17 mouse cellular contexts compared by ENCODE assay signal in the genomic region with DNA sequence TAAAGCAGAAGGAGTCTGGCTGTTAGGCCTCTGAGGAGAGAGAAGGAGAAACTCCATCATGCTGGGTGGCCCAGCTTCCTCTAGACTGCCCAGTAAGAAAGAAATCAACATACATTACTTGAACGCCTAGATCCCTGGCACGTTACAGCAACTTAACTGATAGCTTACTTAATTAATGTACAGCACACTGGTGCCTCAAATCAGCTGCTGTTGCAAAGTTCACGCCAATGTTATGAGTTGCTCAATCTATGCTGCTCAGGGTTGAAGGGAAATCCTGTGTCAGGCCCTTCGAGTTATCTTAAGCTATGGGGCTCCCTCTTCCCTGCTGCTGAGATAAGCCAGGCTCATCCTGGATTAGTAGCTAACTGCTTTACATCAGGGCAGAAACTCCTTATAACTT. TPM values are rescaled to one million over a fixed set of nuclear protein-coding genes. Genes with fewer than 3 reads are reported as not detected.
DNase-seq lines count a peak whose midpoint lies in the region; ATAC-seq lines count a peak whose summit lies in the region.
"Had no signal": no experiment of that assay in that cellular context is flagged by ENCODE, and none has a peak within 500 bp of the region (broad histone marks: within the 10 kb centered on the region; RNA-seq: fewer than 3 reads in every experiment).

No protein-coding gene starts in this region.

- no peak overlapping the region for H3K4me3 ChIP-seq in heart, embryonic 14.5 days (ENCODE audit: control insufficient read depth in 1 of 2, insufficient read depth in 1 of 2, low read depth in 1 of 2, low read length in 2 of 2)
- H3K4me3 ChIP-seq in intestine, embryonic 14.5 days (ENCODE audit: low read depth, low read length): no peak overlapping the region
- H3K4me3 ChIP-seq in midbrain, embryonic 16.5 days (ENCODE audit: low read depth, low read length): no peak overlapping the region
- H3K4me3 ChIP-seq: forebrain, embryonic 12.5 days; hindbrain, embryonic 10.5 days; midbrain, embryonic 12.5 days had no signal

- intact Hi-C loops in heart, postnatal 25 days (cut with DNase I): loop anchor here (5.0 kb wide), 1 partner anchor 153 kb away; no protein-coding TSS in a partner anchor

- peak overlapping the region in 1 of 2 experiments; percentile 54; a peak in 2 of 4 replicates for H3K27ac ChIP-seq in heart, embryonic 14.5 days (replicated peaks in 1 of 2; ENCODE audit: control insufficient read depth in 1 of 2, insufficient read depth in 1 of 2, low read depth in 2 of 2, low read length in 2 of 2)
- peak overlapping the region; percentile 65 for H3K27ac ChIP-seq in intestine, embryonic 14.5 days (ENCODE audit: low read depth)
- H3K27ac ChIP-seq in midbrain, embryonic 16.5 days (ENCODE audit: low read length): no peak overlapping the region
- H3K27ac ChIP-seq: forebrain, embryonic 12.5 days; hindbrain, embryonic 10.5 days; macrophage; midbrain, embryonic 12.5 days had no signal

- WGBS in heart, embryonic 14.5 days: 10% methylated on average over 4 of the region's 4 CpGs
- WGBS in intestine, embryonic 14.5 days: 28% methylated on average over 4 of the region's 4 CpGs
- 65% methylated on average over 4 of the region's 4 CpGs for WGBS in midbrain, embryonic 16.5 days

- no peak overlapping the region for H3K9ac ChIP-seq in heart, embryonic 14.5 days (ENCODE audit: low read length)
- no peak overlapping the region for H3K9ac ChIP-seq in intestine, embryonic 14.5 days (ENCODE audit: low read length)
- no peak overlapping the region for H3K9ac ChIP-seq in midbrain, embryonic 16.5 days (ENCODE audit: low read depth, low read length)
- H3K9ac ChIP-seq: forebrain, embryonic 12.5 days; midbrain, embryonic 12.5 days had no signal

- peaks cover 10 to 14% of the 10 kb centered on the region in 2 experiments; a peak in 3 of 4 replicates for H3K4me1 ChIP-seq in heart, embryonic 14.5 days (ENCODE audit: control insufficient read depth in 2 of 2, insufficient read depth in 2 of 2, low read length in 2 of 2)
- peaks cover 18% of the 10 kb centered on the region; the same call in 1 of the 2 replicates for H3K4me1 ChIP-seq in intestine, embryonic 14.5 days (replicated peaks; ENCODE audit: control insufficient read depth, insufficient read depth, low read length)
- no peaks in the 10 kb centered on the region for H3K4me1 ChIP-seq in midbrain, embryonic 16.5 days (ENCODE audit: control insufficient read depth, insufficient read depth, low read length)
- H3K4me1 ChIP-seq: forebrain, embryonic 12.5 days; hindbrain, embryonic 10.5 days; midbrain, embryonic 12.5 days had no signal

- peaks cover 87% of the 10 kb centered on the region for H3K36me3 ChIP-seq in heart, embryonic 14.5 days (ENCODE audit: control insufficient read depth, insufficient read depth, low read length)
- no peaks in the 10 kb centered on the region for H3K36me3 ChIP-seq in intestine, embryonic 14.5 days (ENCODE audit: control insufficient read depth, insufficient read depth, low read length)
- no peaks in the 10 kb centered on the region for H3K36me3 ChIP-seq in midbrain, embryonic 16.5 days (ENCODE audit: control insufficient read depth, insufficient read depth, low read length)
- H3K36me3 ChIP-seq: G1E had no signal

- no peak for DNase-seq in heart, postnatal 25 days (ENCODE audit: low spot score)
- DNase-seq in 416B (ENCODE audit: low read depth): peak; percentile 10
- DNase-seq in intestine, embryonic 14.5 days (ENCODE audit: low spot score): no peak
- peak; percentile 45 for DNase-seq in retina, postnatal 1 day
- no peak for DNase-seq in cerebellum, adult 9-10 months
- DNase-seq: adrenal gland, postnatal 36 days; cerebellum, adult 8-10 months; gastrocnemius, postnatal 14 days; thymus, postnatal 25 days had no signal

- ATAC-seq in heart, embryonic 14.5 days (ENCODE audit: insufficient number of reproducible peaks, insufficient read depth, low FRiP score, low read depth): 0 out of 2 replicates have a peak, but pooled peaks have one; percentile 47
- peak; percentile 87 for ATAC-seq in intestine, embryonic 14.5 days (replicated peaks; ENCODE audit: low FRiP score, low TSS enrichment, low read depth)
- no peak for ATAC-seq in midbrain, embryonic 16.5 days
- ATAC-seq: CD4-positive, CD25-positive, alpha-beta regulatory T cell, adult 4 months had no signal

- no peaks in the 10 kb centered on the region for H3K27me3 ChIP-seq in heart, embryonic 14.5 days (ENCODE audit: control insufficient read depth, insufficient read depth, low read length)
- no peaks in the 10 kb centered on the region for H3K27me3 ChIP-seq in intestine, embryonic 14.5 days (replicated peaks; ENCODE audit: control insufficient read depth, insufficient read depth, low read length)
- H3K27me3 ChIP-seq in midbrain, embryonic 16.5 days (ENCODE audit: control insufficient read depth, insufficient read depth, low read depth, low read length): no peaks in the 10 kb centered on the region
- H3K27me3 ChIP-seq: forebrain, embryonic 12.5 days; midbrain, embryonic 12.5 days had no signal

- H3K9me3 ChIP-seq in heart, embryonic 14.5 days (ENCODE audit: control insufficient read depth, low read length): no peaks in the 10 kb centered on the region
- H3K9me3 ChIP-seq in intestine, embryonic 14.5 days (ENCODE audit: control insufficient read depth, low read length): no peaks in the 10 kb centered on the region
- H3K9me3 ChIP-seq in midbrain, embryonic 16.5 days (replicated peaks; ENCODE audit: control insufficient read depth, low read length, poor library complexity, severe bottlenecking): no peaks in the 10 kb centered on the region
- H3K9me3 ChIP-seq: forebrain, embryonic 12.5 days; G1E; hindbrain, embryonic 10.5 days; midbrain, embryonic 12.5 days had no signal

- H3K4me2 ChIP-seq in heart, embryonic 14.5 days (ENCODE audit: low read length): no peak overlapping the region
- no peak overlapping the region for H3K4me2 ChIP-seq in intestine, embryonic 14.5 days (ENCODE audit: low read length)
- no peak overlapping the region for H3K4me2 ChIP-seq in midbrain, embryonic 16.5 days (ENCODE audit: low read length)
- H3K4me2 ChIP-seq: forebrain, embryonic 12.5 days; midbrain, embryonic 12.5 days had no signal

RNA-seq across cellular contexts. Expression of a gene that starts 47.5 kb away (rescaled TPM):
- 46.8 and 48.8 TPM in 2 replicates for polyA plus RNA-seq in heart, embryonic 14.5 days (2014; fragmentation: Nextera tagmentation; extraction: Ambion mirVana)
- total RNA-seq in heart, postnatal 25 days (2021): 10 to 100 TPM; 22.9 to 25.0 TPM
- polyA plus RNA-seq in intestine, embryonic 14.5 days (2014; fragmentation: Nextera tagmentation; extraction: Ambion mirVana): 80.1 and 87.2 TPM in 2 replicates
- polyA plus RNA-seq in midbrain, embryonic 16.5 days (2015; fragmentation: Nextera tagmentation; extraction: Ambion mirVana): 33.8 and 35.8 TPM in 2 replicates

Comparison
In these comparisons a context has a peak if more than half of its experiments do, and no peak if none do; other contexts are left out.
1. DNase-seq: peak in 416B (single experiment) and retina, postnatal 1 day (single experiment); none in heart, postnatal 25 days (single experiment), intestine, embryonic 14.5 days (single experiment) and cerebellum, adult 9-10 months (single experiment).